Mouse (Mus musculus): ENCODE results near the gene Actl6b. TPM values are rescaled to one million over a fixed set of nuclear protein-coding genes. Genes with fewer than 3 reads are reported as not detected.

The Actl6b gene
- polyA plus RNA-seq, 1 experiment, result 0.16 TPM

- Histone ChIP-seq H3K27me3 (replicated peaks; ENCODE audit: control insufficient read depth, insufficient read depth, low read length) (no peaks in the 10 kb centered on the region), H3K4me1 (ENCODE audit: control insufficient read depth, insufficient read depth, low read length) (no peaks in the 10 kb centered on the region), H3K27ac (ENCODE audit: insufficient read depth, low read depth, low read length) (no peak overlapping the region), H3K36me3 (ENCODE audit: control insufficient read depth, insufficient read depth, low read length) (peaks cover 8% of the 10 kb centered on the region), H3K4me3 (ENCODE audit: insufficient read depth, low read depth, low read length) (no peak overlapping the region)
- DNase-seq, result no peak
- WGBS, result 82% methylated on average over 25 of the region's 25 CpGs
- TF ChIP-seq CTCF (conservative IDR thresholded peaks at IDR 0.05; ENCODE audit: insufficient read depth, insufficient read length, low read depth, low read length) (no peak), POLR2A (IDR thresholded peaks at IDR 0.05; ENCODE audit: low read depth, low read length) (no peak)
Observed at GRCm38 (mm10) chr5:137523396-137524250, 29.7 kb upstream of the Actl6b start.

DNA sequence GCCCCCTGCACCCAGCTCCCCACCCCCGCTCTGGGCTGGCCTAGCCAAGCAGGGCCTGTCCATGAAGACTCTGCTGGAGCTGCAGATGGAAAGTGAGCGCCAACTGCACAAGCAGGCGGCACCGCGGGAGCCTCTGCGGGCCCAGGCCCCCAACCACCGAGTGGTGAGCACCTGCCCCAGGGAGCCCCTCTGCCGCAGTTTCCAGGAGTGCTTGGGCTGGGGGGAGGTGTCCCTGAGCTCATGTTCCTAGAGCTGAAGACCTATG, 29.1 kb upstream of the Actl6b start:
- WGBS, result 86% methylated on average over 8 of the region's 8 CpGs
- Histone ChIP-seq H3K36me3 (ENCODE audit: control insufficient read depth, insufficient read depth, low read length) (peaks cover 11% of the 10 kb centered on the region), H3K27ac (ENCODE audit: insufficient read depth, low read depth, low read length) (no peak overlapping the region), H3K4me1 (ENCODE audit: control insufficient read depth, insufficient read depth, low read length) (no peaks in the 10 kb centered on the region), H3K4me3 (ENCODE audit: insufficient read depth, low read depth, low read length) (no peak overlapping the region), H3K27me3 (replicated peaks; ENCODE audit: control insufficient read depth, insufficient read depth, low read length) (no peaks in the 10 kb centered on the region)
- DNase-seq, result no peak
- TF ChIP-seq POLR2A (IDR thresholded peaks at IDR 0.05; ENCODE audit: low read depth, low read length) (no peak), CTCF (conservative IDR thresholded peaks at IDR 0.05; ENCODE audit: insufficient read depth, insufficient read length, low read depth, low read length) (no peak)

GRCm38 (mm10) chr5:137524671-137525070, 28.6 kb upstream of the Actl6b start:
- H3K36me3 ChIP-seq (ENCODE audit: control insufficient read depth, insufficient read depth, low read length), result peaks cover 11% of the 10 kb centered on the region
- DNase-seq, result no peak
- H3K27me3 ChIP-seq (replicated peaks; ENCODE audit: control insufficient read depth, insufficient read depth, low read length), result no peaks in the 10 kb centered on the region
- TF ChIP-seq POLR2A (IDR thresholded peaks at IDR 0.05; ENCODE audit: low read depth, low read length), result no peak
- no peak for TF ChIP-seq CTCF (conservative IDR thresholded peaks at IDR 0.05; ENCODE audit: insufficient read depth, insufficient read length, low read depth, low read length)
- no peak overlapping the region for H3K4me3 ChIP-seq (ENCODE audit: insufficient read depth, low read depth, low read length)
- 83% methylated on average over 13 of the region's 13 CpGs for WGBS
- H3K27ac ChIP-seq (ENCODE audit: insufficient read depth, low read depth, low read length), result no peak overlapping the region
- no peaks in the 10 kb centered on the region for H3K4me1 ChIP-seq (ENCODE audit: control insufficient read depth, insufficient read depth, low read length)

DNA sequence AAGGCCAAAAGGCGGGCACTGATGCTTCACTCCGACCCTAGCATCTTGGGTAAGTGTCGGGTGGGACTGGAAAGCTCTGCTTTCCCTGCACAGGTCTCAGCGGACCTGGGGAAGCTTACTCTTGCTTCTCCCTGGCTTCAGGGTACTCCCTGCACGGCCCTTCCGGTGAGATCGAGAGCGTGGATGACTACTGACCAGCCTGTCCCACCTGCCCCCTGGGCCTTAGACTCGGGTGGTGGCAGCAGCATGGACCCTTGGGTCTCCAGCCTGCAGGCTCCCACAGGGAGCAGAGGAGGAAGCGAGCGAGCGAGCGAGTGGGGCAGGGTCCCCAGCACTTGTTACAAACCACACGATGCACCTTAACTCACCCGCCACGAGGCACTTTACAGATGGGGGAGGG, 27.8 kb upstream of the Actl6b start:
- H3K4me1 ChIP-seq (ENCODE audit: control insufficient read depth, insufficient read depth, low read length), result peaks cover 4% of the 10 kb centered on the region; the same call in 1 of the 2 replicates
- DNase-seq, result no peak
- TF ChIP-seq CTCF (conservative IDR thresholded peaks at IDR 0.05; ENCODE audit: insufficient read depth, insufficient read length, low read depth, low read length), result no peak
- no peak for TF ChIP-seq POLR2A (IDR thresholded peaks at IDR 0.05; ENCODE audit: low read depth, low read length)
- 74% methylated on average over 16 of the region's 16 CpGs for WGBS
- no peaks in the 10 kb centered on the region for H3K27me3 ChIP-seq (replicated peaks; ENCODE audit: control insufficient read depth, insufficient read depth, low read length)
- peaks cover 11% of the 10 kb centered on the region for H3K36me3 ChIP-seq (ENCODE audit: control insufficient read depth, insufficient read depth, low read length)
- H3K4me3 ChIP-seq (ENCODE audit: insufficient read depth, low read depth, low read length), result no peak overlapping the region
- H3K27ac ChIP-seq (ENCODE audit: insufficient read depth, low read depth, low read length), result no peak overlapping the region

DNA sequence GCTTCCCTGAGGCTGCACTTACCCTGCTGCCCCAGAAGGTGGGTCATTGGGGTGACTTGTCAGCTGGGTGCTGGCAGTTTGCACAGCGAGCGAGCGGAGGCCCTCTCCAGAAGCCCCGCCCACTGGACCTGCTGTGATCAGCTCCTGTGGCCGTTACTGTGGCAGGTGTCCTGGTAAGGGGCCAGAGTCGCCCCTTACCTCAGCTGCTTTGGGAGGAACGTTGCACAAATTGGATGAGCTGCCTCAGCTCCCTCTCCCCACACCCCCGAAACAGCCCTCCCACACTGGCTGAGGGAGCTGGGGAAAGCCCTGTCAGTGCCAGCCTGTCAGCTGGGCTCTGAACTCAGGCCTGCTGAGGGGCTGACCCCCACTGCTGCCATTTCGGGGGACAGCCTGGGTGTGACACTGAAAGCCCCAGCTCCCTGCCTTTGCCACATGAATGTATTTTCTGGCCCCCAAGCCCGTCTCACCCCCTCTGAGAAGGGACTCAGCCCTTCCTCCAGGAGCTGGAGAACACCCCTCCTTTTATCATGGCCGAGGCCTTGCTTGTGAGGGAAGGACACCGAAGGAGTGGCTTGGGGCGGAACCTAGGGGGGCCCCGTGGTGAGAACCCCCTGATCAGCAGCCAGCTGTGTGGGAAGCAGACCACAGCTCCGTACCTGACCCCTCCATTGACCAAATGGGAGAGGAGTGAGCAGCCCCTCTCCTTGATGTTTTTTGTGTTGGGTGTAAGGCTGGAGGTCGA, 27.0 kb upstream of the Actl6b start:
- TF ChIP-seq POLR2A (IDR thresholded peaks at IDR 0.05; ENCODE audit: low read depth, low read length) (no peak), CTCF (conservative IDR thresholded peaks at IDR 0.05; ENCODE audit: insufficient read depth, insufficient read length, low read depth, low read length) (peak; percentile 16; the same call in 1 of the 2 replicates)
- Histone ChIP-seq H3K27me3 (replicated peaks; ENCODE audit: control insufficient read depth, insufficient read depth, low read length) (no peaks in the 10 kb centered on the region), H3K36me3 (ENCODE audit: control insufficient read depth, insufficient read depth, low read length) (peaks cover 11% of the 10 kb centered on the region), H3K4me1 (ENCODE audit: control insufficient read depth, insufficient read depth, low read length) (peaks cover 4% of the 10 kb centered on the region; the same call in 1 of the 2 replicates), H3K4me3 (ENCODE audit: insufficient read depth, low read depth, low read length) (no peak overlapping the region), H3K27ac (ENCODE audit: insufficient read depth, low read depth, low read length) (no peak overlapping the region)
- 38% methylated on average over 16 of the region's 16 CpGs for WGBS
- peak; percentile 57 for DNase-seq

DNA sequence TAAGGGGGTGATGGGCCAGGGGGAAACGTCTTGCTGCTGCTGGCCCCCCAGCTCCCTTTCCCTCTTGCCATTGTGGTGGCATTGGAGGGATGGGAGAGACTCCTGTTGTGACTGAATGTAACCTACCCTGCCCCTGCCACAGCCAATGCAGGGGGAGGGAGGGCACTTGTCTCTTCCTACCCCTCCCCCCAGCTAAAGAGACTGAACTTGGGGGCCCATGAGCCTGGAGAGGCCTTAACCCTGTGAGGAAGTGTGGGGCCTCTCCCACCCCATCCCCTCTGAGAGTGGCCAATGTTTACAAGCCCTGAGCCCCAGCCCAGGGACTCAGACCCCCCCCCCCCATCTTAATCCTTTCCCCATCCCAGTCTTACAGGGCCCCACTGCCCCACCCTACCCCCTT, 25.9 kb upstream of the Actl6b start:
- Histone ChIP-seq H3K36me3 (ENCODE audit: control insufficient read depth, insufficient read depth, low read length) (peaks cover 9% of the 10 kb centered on the region), H3K27ac (ENCODE audit: insufficient read depth, low read depth, low read length) (no peak overlapping the region), H3K4me3 (ENCODE audit: insufficient read depth, low read depth, low read length) (no peak overlapping the region), H3K27me3 (replicated peaks; ENCODE audit: control insufficient read depth, insufficient read depth, low read length) (no peaks in the 10 kb centered on the region), H3K4me1 (ENCODE audit: control insufficient read depth, insufficient read depth, low read length) (peaks cover 4% of the 10 kb centered on the region; the same call in 1 of the 2 replicates)
- WGBS, result 41% methylated on average over 1 of the region's 1 CpGs
- TF ChIP-seq CTCF (conservative IDR thresholded peaks at IDR 0.05; ENCODE audit: insufficient read depth, insufficient read length, low read depth, low read length) (no peak), POLR2A (IDR thresholded peaks at IDR 0.05; ENCODE audit: low read depth, low read length) (no peak)
- DNase-seq, result no peak
